Mouse (Mus musculus): ENCODE measurements around the gene Ms4a8a. TPM values are rescaled to one million over a fixed set of nuclear protein-coding genes. Genes with fewer than 3 reads are reported as not detected.

The Ms4a8a gene
- total RNA-seq, 2 experiments from 2014 or later, result 0.91 to 0.98 TPM

DNA sequence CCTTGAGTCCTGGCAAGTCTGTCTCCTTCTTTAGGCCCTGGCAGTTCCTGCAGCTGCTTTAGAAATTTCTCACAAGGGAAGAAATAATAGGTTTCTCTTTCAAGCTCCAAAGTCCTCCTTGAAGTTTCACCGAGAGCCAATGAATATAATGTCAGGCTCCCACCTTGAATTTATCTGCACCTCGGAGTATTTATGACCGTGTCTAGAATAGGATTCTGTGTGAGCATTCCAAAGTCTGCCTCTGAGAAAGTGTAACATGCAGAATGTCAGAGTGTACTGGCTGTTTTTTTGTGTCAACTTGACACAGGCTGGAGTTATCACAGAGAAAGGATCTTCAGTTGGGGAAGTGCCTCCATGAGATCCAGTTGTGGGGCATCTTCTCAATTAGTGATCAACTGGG, 63.0 kb downstream of the Ms4a8a start, which contains the start of gene Ms4a18:
Ms4a18 (minus strand) TSS at position 141 of the 400 bp plus-strand sequence.
- peak in 1 of 2 experiments; percentile 3 for DNase-seq (ENCODE audit: low spot score in 2 of 2)

Other genes with a start within 250 kb of the Ms4a8a start
- gene Slc15a3, start 241.4 kb downstream of the Ms4a8a start, total RNA-seq (2021), result 1 to 10 TPM; 1.5 TPM
- 10 to 100 TPM; 47.1 to 56.1 TPM for gene Tmem132a, start 211.2 kb downstream of the Ms4a8a start, total RNA-seq (2021)
- 100 to 1,000 TPM; 191 to 193 TPM for gene Tmem109, start 199.1 kb downstream of the Ms4a8a start, total RNA-seq (2021)
- 100 to 1,000 TPM; 313 to 325 TPM for gene Prpf19, start 185.9 kb downstream of the Ms4a8a start, total RNA-seq (2021)
- gene Zp1, start 160.5 kb downstream of the Ms4a8a start, total RNA-seq (2021), result under 1 TPM in 1 of 2 experiments, not detected in 1; 0.49 TPM
- under 1 TPM; 0.10 to 0.18 TPM for gene Ptgdr2, start 143.9 kb downstream of the Ms4a8a start, total RNA-seq (2021)
- 10 to 100 TPM; 26.6 to 27.7 TPM for gene Ccdc86, start 131.8 kb downstream of the Ms4a8a start, total RNA-seq (2021)
- under 1 TPM in 1 of 2 experiments, not detected in 1; 0.54 TPM for gene Ms4a10, start 106.4 kb downstream of the Ms4a8a start, total RNA-seq (2021)
- not detected for gene Ms4a15, start 87.9 kb downstream of the Ms4a8a start, total RNA-seq (2021)
- gene Ms4a18, start 63.1 kb downstream of the Ms4a8a start, total RNA-seq (2021), result not detected
- under 1 TPM; 0.39 to 0.44 TPM for gene 1700017D01Rik, start 49.8 kb upstream of the Ms4a8a start, total RNA-seq (2021)
- not detected for gene 1700025F22Rik, start 84.2 kb upstream of the Ms4a8a start, total RNA-seq (2021)
- not detected for gene Ms4a13, start 115.6 kb upstream of the Ms4a8a start, total RNA-seq (2021)
- not detected for gene Ms4a12, start 151.3 kb upstream of the Ms4a8a start, total RNA-seq (2021)
- gene Ms4a1, start 185.1 kb upstream of the Ms4a8a start, total RNA-seq (2021), result under 1 TPM; 0.20 to 0.23 TPM
- gene Ms4a5, start 202.8 kb upstream of the Ms4a8a start, total RNA-seq (2021), result not detected
- under 1 TPM; 0.22 to 0.26 TPM for gene Ms4a14, start 233.4 kb upstream of the Ms4a8a start, total RNA-seq (2021)